Mouse (Mus musculus) erythroblast, adult 5-6 weeks (primary cell): ENCODE data around the gene Ctnnd2. TPM values are rescaled to one million over a fixed set of nuclear protein-coding genes. Genes with fewer than 3 reads are reported as not detected.

Experiments used
- ATAC-seq: replicated peaks from 2 replicates; pipeline ENCODE4 v1.8.0; 2016; ENCODE audit warnings: moderate number of reproducible peaks, mild to moderate bottlenecking, moderate TSS enrichment, inconsistent platforms; ENCODE audit not compliant: poor library complexity, low FRiP score, severe bottlenecking
- total RNA-seq, 2 experiments: library from RNA; stranded (forward) in 1 of 2; stranded (reverse) in 1 of 2; fragments of 150-400 nt in 1 of 2; fragments of 200-764, 138-1000 nt in 1 of 2; gene quantifications; 2 replicates each; pipeline versions ENCODE4 v1.2.3 to v1.2.4; 2015 to 2017; ENCODE audit warnings: low replicate concordance in 2 of 2

The Ctnnd2 gene
- total RNA-seq, 2 experiments from 2014 or later = not detected

DNA sequence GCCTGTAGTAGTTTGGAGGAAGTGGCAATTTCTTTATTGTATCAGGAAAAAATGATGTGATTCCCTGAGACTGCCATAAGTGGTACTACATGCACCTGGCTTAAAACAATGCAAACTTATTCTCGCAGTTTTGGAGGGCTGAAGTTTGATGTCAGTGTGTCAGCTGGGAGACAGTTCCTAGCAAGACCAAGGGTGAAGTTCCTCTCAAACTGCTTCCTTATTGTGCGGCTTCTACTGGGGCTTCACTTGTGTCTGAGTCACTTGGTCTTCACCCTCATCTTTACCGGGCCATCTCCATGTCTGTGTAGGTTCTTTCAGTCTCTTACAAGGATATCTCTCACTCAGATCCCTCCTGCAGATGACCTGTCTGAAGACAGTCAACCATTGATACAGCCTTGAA, 444.5 kb downstream of the Ctnnd2 start:
- ATAC-seq = no peak

- no peak for ATAC-seq
Measured at GRCm38 (mm10) chr15:30617932-30618331, 445.5 kb downstream of the Ctnnd2 start.

DNA sequence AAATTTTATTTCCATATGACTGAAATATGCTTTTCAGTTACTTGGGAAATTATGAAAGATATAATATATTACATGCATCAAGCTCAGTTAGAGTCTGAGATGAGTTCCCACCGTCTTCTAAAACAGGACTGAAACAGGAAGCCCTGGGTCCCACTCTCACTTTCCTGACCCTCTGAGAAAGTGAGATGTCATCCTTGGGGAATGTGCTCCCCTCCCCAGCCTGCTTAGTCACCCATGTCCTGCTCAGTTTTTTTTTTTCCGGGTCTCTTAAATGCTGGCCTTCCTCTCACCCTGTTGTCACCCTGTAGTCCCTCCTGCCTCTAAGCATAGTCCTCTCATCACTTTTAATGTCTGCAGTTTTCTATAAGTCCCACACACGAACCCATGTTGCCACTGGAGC, 456.1 kb downstream of the Ctnnd2 start:
- no peak for ATAC-seq

- no peak for ATAC-seq
Measured at GRCm38 (mm10) chr15:30632113-30632735, 459.8 kb downstream of the Ctnnd2 start.

DNA sequence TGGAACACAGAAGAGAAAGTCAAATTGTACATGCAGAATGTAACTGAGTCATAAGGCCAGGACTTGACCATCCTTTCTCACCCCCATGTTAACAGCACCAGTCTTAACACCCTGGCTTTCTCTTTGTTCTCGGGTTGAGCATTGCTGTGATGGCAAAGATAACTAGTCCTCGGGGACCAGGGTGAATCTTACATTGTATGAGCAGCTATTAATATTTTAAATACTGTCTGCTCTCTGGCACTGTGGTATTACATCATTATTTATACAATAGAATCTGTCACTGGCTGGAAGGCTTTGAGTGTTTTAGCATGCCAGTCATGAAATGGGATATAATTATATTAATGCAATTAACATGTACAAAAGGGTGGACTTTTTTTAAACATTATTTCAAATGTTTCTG, 461.5 kb downstream of the Ctnnd2 start:
- ATAC-seq = no peak

- no peak for ATAC-seq
Measured at GRCm38 (mm10) chr15:30634522-30634921, 462.1 kb downstream of the Ctnnd2 start.

DNA sequence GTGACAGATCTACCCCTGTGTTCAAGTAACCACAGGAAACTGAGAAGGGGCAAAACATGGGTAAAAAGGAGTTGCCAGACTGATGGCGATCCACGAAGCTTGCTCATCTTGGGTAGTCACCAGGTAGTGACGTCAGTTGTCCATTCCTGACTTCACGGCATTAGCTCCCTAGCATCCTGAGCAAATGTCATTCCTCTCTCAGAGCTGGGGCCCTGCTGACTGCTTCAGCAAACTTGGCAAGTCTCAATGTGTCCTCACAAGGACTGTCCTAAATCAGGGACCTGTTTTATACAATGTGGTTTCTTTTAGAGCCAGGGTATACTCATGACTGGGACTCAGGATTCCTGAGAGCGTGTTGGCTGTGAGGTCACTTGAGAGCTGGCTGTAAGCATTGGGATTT, 468.3 kb downstream of the Ctnnd2 start:
- ATAC-seq = no peak

GRCm38 (mm10) chr15:30645688-30646087, 473.3 kb downstream of the Ctnnd2 start:
- no peak for ATAC-seq

- ATAC-seq = no peak
Measured at GRCm38 (mm10) chr15:30646501-30647431, 474.4 kb downstream of the Ctnnd2 start.

DNA sequence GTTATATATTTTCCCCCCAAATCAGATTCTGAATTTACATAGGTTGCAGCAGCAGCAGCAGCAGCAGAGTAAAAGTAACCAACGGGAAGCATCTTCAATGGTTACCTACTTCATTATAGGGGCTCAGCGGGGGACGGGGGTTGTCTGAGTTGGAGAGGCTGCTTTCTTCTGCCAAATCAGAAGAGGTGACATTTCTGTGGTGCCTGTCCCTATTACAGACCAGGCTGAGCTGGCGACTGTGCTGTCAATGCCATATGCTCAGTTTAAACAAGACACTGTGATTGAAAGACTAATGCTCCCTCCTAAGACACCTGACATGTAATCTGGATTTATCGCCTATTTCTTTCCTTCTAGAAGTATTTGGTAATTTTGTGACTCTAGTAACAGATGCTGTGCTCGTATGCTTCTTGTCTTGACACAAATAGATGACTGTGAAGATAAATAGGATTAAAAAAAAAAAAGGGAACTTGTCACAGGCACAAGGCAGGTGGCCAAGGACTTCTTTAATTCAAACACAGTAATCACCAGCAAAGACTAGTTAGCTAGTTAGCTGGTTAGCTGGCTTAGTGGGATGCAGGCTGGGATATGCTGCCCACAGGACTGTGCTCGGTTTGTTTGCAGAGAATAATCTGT, 475.4 kb downstream of the Ctnnd2 start:
- no peak for ATAC-seq

GRCm38 (mm10) chr15:30649964-30650363, 477.6 kb downstream of the Ctnnd2 start:
- no peak for ATAC-seq

- ATAC-seq = no peak
Measured at GRCm38 (mm10) chr15:30655433-30655832, 483.0 kb downstream of the Ctnnd2 start.

GRCm38 (mm10) chr15:30657588-30657987, 485.2 kb downstream of the Ctnnd2 start:
- no peak for ATAC-seq

- ATAC-seq = no peak
Measured at GRCm38 (mm10) chr15:30660539-30661149, 488.3 kb downstream of the Ctnnd2 start.

GRCm38 (mm10) chr15:30661689-30662422, 489.5 kb downstream of the Ctnnd2 start:
- ATAC-seq = no peak

DNA sequence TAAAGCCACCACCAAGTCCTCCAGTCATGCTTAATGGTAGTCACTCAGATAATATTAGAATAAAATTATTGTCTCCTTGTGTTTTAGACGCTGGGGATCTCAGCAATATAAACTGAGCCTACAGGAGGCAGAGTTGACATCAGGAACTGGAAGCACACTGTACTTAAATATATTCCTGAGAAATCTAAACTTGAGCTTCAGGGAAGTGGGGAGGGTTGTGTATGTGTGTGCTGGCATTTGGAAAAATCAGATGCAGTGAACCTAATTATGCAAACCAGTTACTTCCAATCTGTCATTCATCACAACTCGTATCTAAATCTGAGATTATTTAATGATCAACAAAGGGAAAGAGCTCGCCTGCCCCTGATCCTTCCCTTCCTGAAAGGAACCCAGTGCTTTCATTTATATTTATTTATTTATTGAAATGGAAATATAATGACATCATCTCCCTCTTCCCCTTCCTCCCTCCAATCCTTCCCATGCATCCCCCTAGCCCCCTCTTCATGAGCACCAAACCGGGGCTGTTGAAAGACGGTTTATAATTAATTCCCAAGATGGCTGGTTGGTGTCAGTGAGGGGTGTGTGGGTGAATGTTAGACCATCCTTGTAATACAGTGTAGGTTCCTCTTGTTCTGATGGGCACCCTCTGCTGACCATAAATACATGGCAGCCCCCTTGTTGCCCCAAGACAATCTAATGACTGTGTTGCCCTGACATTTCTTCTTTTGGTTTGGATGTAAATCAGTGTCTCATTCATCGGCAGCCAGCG, 495.6 kb downstream of the Ctnnd2 start:
- no peak for ATAC-seq

DNA sequence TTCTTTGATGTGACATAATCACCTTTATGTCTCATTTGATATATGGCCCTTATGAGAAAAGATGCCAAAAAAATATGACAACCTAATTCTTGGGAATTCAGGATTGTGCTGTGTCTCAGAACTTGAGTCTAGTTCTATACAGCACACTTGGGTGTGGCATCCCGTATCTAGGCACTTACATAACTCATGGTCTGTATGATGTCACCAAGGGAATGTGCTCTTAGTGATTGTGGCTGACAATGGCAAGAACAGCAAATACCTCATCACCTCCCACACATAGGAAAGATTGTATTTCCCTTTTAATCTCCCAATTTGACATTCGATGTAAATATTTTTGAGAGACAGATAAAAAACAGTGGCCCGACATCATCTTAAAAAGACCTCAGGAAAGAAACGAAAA, 509.5 kb downstream of the Ctnnd2 start:
- ATAC-seq = no peak

DNA sequence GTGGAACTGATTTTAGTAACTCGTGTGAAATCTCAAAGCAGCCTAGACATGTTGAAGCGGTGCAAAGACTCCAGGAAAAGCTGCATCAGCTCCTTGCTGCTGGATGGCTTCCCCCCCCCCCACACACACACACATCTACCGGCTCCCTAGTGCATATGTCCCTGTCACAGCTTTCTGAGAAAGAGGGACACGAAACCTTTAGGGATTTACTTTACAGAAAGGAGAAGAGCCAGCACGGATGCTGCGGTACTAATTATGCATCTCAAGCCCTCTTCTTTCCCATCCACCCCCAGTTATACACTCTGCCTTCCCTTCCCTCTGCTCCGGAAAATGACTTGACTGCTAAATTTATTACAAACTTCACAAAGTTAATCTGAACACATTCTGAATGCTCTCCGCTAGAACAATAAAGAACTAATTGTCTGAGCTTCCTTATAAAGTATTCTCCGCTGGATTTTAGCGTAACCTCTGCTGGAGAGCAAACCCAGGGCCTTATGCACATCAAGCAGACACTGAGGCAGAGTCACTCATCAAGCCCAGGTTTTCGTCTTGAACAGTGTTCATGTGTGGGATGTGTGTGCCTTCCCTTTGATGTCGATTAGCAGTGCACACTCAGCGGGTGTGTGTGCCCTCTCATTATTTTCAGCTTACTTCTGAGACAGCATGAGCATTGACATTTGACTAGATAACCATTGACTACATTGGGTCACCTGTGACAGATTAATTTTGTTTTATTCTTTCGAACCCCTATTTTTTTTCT, 510.1 kb downstream of the Ctnnd2 start:
- no peak for ATAC-seq
